Mouse (Mus musculus) macrophage (primary cell): ENCODE measurements around the gene Slc25a5. TPM values are rescaled to one million over a fixed set of nuclear protein-coding genes. Genes with fewer than 3 reads are reported as not detected.

Experiments used
- H3K27ac ChIP-seq: fragments of 350-480 bp; formaldehyde crosslinking; 2 replicates; pipeline ENCODE4 v1.9.0; 2021
- H3K36me3 ChIP-seq: fragments of 350-480 bp; formaldehyde crosslinking; 2 replicates; pipeline ENCODE4 v1.9.0; 2021; ENCODE audit errors: inconsistent target
- H3K4me3 ChIP-seq: fragments of 350-480 bp; formaldehyde crosslinking; 2 replicates; pipeline ENCODE4 v1.9.0; 2021; ENCODE audit errors: inconsistent target
- H3K79me2 ChIP-seq: fragments of 350-480 bp; formaldehyde crosslinking; 2 replicates; pipeline ENCODE4 v1.9.0; 2021; ENCODE audit errors: inconsistent target
- WGBS: methylation state at CpG from one replicate; pipeline ENCODE4 v1.1.7; 2026; ENCODE audit warnings: inconsistent platforms; ENCODE audit not compliant: missing documents; 5-methylcytosine and 5-hydroxymethylcytosine counted together
- polyA plus RNA-seq: library from polyadenylated mRNA; stranded (reverse); fragments of 250-400 nt; gene quantifications from 3 replicates; pipeline ENCODE4 v1.2.4, GENCODE M21; 2018; ENCODE audit warnings: inconsistent platforms
- total RNA-seq, 78 experiments: library from RNA; depleted of rRNA; stranded (reverse); fragments of 250-400 nt; gene quantifications; 1 replicate in 9 of 78; 2 replicates in 24 of 78; 3 replicates in 43 of 78; 4 replicates in 2 of 78; pipeline ENCODE4 v1.2.4; 2018; ENCODE audit warnings: inconsistent platforms in 56 of 78

Gene Slc25a5
- total RNA-seq (2018; cell fraction: chromatin; rRNA removed) = 100 to 1,000 TPM in 10 of 26 experiments, 10 to 100 TPM in 16; 24.3 to 157 (median 76.6) TPM
- 100 to 1,000 TPM; 348 to 610 (median 464) TPM for total RNA-seq (2018; cell fraction: cytosol; rRNA removed)
- 100 to 1,000 TPM in 19 of 26 experiments, 10 to 100 TPM in 7; 63.0 to 283 (median 148) TPM for total RNA-seq (2018; cell fraction: nucleus; rRNA removed)
- polyA plus RNA-seq = 248 to 697 TPM (median 593 TPM) in 3 replicates

DNA sequence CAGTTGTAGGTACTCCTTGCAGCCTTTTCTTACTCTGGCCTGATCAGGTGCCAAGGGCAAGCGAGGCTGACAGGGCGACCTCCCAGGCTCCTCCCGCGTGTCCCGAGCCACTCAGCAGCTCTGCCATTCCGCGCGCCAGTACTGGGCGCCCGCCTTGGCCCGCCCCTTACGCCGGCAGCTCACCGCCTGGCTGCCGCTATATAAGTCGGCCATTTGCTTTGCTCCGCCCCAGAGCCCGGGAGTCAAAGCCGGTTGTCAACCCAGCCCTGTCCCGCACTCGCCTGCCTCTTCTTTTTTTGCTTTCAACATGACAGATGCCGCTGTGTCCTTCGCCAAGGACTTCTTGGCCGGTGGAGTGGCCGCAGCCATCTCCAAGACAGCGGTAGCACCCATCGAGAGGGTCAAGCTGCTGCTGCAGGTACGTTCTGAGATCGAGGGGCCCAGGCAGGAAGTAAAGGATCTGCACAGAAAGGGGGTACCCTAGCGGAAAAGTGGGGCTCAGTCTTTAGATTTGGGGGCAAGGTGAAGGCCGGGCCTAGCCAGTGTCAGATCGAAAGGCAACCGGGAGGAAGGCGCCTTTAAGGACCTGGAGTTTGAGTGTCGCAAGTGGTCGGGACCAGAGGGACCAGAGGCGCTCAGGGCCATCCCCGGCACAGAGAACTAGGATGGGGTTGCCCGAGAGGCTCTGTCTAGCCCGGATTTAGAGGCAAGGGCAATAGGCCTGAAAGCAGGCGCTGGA is at the start of gene Slc25a5:
TSS of gene Slc25a5 (plus strand) at position 228 of the 739 bp plus-strand sequence.
- WGBS = 21% methylated on average over 38 of the region's 41 CpGs
- Histone ChIP-seq H3K27ac (peak within 1 kb of the TSS; percentile 88), H3K79me2 (peaks cover 4% of the 10 kb centered on the region; the same call in 1 of the 2 replicates), H3K4me3 (peak within 1 kb of the TSS; percentile 86), H3K36me3 (0 out of 2 replicates have a peak, but pooled peaks cover 6% of the 10 kb centered on the region)

DNA sequence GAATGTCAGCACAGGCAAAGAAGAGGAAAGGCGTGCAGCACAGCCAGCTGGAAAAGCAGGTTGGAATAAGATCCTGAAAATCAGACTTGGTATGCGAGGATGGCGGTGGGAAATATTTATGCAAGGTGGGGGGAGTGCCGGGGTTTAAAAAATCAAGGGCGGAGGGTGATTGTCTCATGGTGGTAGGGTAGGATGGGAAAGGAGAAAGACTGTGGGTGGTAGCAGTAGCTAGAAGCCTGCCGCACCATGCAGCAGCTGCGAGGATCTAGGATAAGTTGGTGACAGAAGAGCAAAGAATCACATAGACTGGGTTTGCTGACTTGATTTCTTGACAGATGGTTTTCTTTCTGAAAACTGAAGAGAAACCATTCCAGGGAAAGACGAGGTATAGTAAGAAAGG is 48.7 kb upstream of the Slc25a5 start:
- Histone ChIP-seq H3K4me3 (no peak overlapping the region), H3K79me2 (peaks cover 17% of the 10 kb centered on the region; the same call in 1 of the 2 replicates), H3K27ac (no peak overlapping the region), H3K36me3 (no peaks in the 10 kb centered on the region)
- WGBS = 96% methylated on average over 7 of the region's 8 CpGs

DNA sequence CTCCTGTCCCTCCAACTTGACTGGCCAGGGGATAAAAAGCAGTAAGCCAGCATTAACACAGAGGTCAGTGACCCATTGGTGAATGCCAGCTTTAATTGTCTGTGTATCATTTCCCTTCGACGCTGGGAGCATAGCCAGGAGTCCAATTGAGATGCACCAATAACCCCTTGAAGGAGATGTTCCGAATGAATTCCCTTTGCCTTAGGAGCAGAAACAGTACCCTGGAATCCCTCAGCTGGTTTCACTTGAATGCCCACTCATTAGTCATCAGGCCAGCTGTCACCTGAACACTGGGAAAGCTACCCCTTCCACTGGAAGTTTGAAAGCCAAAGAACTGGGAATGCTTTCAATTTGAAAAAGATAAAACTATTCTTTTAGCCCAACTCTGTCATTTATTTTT is 46.9 kb upstream of the Slc25a5 start:
- peaks cover 17% of the 10 kb centered on the region; the same call in 1 of the 2 replicates for H3K79me2 ChIP-seq
- H3K4me3 ChIP-seq = no peak overlapping the region
- H3K27ac ChIP-seq = no peak overlapping the region
- no peaks in the 10 kb centered on the region for H3K36me3 ChIP-seq
- WGBS = 88% methylated on average over 3 of the region's 3 CpGs

DNA sequence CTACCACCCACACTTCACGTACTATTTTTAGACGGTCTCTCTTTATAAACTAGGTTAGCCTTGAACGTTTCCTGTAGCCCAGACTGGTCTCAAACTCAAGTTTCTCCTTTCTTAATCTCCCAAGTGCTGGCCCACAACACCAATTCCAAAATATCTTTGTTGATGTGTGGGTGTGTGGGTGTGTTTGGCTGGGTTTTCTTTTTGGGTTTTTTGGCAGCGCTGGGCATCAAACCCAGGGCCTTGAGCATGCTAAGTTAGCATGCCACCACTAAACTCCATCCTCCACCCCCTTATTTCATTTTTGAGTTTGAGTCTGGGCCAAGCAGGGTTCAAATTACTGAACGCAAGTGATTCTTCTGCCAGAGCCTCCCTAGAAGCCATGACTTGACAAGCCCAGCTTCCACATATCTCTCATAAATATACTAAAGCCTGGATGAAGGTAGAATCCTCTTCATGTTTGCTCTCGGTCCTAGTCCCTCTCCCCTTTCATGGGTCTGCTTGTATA is 46.1 kb upstream of the Slc25a5 start:
- Histone ChIP-seq H3K4me3 (no peak overlapping the region), H3K27ac (no peak overlapping the region), H3K36me3 (no peaks in the 10 kb centered on the region), H3K79me2 (peaks cover 17% of the 10 kb centered on the region; the same call in 1 of the 2 replicates)
- 65% methylated on average over 6 of the region's 6 CpGs for WGBS

DNA sequence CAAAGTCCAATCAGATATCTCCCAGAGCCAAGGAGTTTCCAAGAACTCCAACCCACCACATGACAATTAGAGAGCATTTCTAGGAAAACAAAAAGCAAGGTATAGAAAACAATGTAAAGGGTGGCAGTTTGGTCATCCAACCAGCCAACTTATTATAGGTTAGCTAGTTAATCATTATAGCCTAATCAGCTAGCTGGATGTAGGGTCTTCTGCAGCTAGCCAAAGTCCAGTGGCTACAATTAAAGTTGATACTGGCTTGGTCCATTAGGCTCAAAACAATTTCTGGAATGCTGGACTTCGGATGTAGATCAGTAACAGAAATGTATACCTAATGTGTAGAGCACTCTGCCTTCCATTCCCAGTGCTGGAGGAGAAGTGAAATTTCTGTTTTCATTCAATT is 44.9 kb upstream of the Slc25a5 start:
- no peaks in the 10 kb centered on the region for H3K36me3 ChIP-seq
- peaks cover 12% of the 10 kb centered on the region; the same call in 1 of the 2 replicates for H3K79me2 ChIP-seq
- H3K27ac ChIP-seq = no peak overlapping the region
- no peak overlapping the region for H3K4me3 ChIP-seq
- 100% methylated on average over 1 of the region's 1 CpGs for WGBS

DNA sequence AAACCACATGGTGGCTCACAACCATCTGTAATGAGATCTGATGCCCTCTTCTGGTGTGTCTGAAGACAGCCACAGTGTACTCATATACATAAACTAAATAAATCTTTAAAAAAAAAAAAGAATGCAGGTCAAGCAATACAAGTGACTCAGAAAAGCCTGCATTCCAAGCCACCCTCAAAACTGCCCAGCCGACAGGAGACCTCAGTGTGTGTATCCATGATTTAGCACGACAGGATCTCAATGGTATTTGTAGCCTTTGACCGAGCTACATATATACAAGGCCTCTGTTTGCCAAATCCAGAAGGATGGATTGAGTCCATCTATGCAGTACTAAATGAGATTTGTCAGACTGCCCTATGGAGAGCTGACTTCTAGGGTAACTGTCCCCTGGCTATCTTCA is 42.9 kb upstream of the Slc25a5 start:
- Histone ChIP-seq H3K79me2 (no peaks in the 10 kb centered on the region; the same call in 1 of the 2 replicates), H3K27ac (no peak overlapping the region), H3K36me3 (no peaks in the 10 kb centered on the region), H3K4me3 (no peak overlapping the region)
- WGBS = 86% methylated on average over 1 of the region's 3 CpGs

DNA sequence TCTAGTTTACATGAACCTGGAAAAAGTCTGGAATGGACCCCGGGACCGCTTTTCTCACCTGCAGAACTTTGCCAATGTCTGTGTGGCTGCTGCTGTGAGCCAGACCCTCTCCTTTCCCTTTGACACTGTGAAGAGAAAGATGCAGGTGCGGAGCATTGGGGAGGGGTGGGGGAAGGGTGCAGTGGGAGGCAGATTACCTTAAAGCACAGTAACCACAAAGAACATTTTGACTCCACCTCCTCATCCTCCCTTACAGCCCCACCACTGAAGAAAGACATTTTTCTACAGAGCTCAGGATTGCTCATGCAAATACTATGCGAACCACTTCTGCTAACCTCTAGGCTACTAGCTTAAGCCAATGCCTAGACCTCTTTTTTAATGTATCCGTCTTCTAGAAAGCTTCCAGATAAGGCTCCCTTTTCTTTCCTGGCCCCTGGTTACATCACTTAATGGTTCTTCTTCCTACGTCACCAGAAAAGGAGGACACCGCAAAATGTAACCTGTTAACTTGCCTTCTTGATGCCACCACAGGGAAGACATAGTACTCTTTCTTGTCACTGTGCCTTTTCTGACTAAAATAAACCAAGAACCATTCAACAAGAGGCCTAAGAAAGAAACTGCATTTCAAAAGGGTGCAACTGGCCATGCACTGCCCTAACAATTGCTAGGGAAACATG is 37.5 kb upstream of the Slc25a5 start:
- H3K79me2 ChIP-seq = no peaks in the 10 kb centered on the region; the same call in 1 of the 2 replicates
- WGBS = 82% methylated on average over 5 of the region's 7 CpGs
- no peaks in the 10 kb centered on the region for H3K36me3 ChIP-seq
- H3K27ac ChIP-seq = peak overlapping the region; percentile 62
- H3K4me3 ChIP-seq = no peak overlapping the region

DNA sequence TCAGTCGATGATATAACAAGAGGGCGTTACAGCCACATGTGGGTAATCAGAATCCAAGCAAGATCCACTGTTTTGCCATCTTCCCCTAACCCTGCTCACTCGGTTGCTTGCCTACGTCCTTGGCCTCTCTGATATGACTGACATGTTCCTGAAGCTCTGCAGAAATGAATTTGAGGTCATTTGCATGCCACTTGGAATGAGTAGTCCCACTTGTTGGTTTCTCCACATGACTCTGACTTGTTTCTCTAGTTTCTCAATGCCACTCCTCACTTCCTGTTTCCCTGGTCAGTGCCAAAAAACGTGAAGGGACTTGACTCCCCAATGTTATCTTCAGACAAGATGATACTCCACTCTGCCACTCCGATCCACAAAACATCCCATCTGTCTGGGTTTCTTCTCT is 36.9 kb upstream of the Slc25a5 start:
- H3K27ac ChIP-seq = peak overlapping the region; percentile 62
- no peak overlapping the region for H3K4me3 ChIP-seq
- H3K79me2 ChIP-seq = no peaks in the 10 kb centered on the region
- 65% methylated on average over 6 of the region's 6 CpGs for WGBS
- H3K36me3 ChIP-seq = no peaks in the 10 kb centered on the region

DNA sequence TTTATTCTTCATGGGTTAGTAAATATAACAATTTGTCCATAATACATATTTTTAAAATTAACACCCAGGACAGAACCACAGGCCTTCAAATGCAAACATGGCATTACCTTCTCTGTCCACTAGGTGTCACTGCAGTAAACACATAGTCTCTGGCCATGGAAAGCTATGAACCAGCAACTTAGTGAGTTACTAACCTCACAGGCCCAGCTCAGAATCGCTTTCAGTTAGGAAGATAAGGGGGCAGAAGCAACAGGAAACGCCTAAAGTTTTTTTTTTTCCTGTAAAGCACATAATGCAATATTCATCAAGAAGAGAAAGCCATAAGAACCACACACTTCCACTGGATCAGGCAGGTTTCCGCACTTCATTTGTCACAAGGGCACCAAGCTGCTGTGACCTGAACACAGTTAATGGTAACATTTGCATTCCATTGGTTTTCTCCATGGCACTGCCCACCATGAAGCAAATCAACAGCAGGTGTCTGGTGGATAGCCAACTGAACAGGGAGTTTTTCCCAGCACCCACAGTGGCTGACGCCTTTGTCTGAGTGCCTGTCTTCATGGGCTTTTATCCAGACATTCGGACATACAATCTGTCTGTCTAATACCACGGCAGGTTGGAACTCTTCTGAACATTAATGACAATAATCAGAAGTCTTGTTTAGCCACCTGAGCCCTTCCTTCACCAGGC is 34.4 kb upstream of the Slc25a5 start:
- Histone ChIP-seq H3K79me2 (no peaks in the 10 kb centered on the region), H3K27ac (no peak overlapping the region), H3K36me3 (no peaks in the 10 kb centered on the region), H3K4me3 (no peak overlapping the region)
- 74% methylated on average over 4 of the region's 6 CpGs for WGBS

DNA sequence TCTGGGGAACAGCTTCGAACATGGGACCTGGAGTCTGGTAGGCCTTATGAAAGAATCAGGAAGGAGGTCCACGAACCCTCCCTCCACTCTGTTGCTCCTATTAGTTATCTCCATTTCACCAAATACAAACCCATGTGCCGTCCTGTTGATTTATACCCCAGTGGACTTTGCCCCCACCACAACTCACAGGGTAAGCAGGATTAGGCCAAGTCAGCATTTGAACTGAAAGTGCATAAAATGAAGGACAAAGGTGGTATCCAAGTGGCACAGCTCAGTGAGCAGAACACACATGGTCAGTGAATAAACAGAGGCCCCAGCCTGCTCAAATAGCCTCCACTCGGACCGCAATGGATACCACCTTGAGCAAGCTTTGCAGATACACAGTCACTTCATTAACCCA is 33.2 kb upstream of the Slc25a5 start:
- H3K27ac ChIP-seq = no peak overlapping the region
- H3K4me3 ChIP-seq = no peak overlapping the region
- 84% methylated on average over 5 of the region's 5 CpGs for WGBS
- no peaks in the 10 kb centered on the region for H3K79me2 ChIP-seq
- no peaks in the 10 kb centered on the region for H3K36me3 ChIP-seq

DNA sequence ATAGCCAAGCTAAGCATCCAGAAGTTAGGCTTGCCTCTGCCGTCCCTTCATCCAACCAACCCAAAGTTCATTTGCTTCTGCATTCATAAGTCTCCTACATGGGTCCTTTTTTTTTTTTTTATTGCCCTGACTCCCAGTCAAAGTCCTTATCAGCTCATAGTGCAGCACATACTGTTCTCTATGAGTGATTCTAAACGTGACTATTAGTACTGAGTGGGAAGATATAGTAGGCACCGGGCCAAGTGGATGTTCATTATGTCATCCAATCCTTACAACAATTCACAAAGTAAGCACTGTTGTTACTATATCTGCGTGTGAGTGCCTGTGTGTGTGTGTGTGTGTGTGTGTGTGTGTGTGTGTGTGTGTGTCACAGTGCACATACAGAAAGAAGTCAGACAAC is 32.6 kb upstream of the Slc25a5 start:
- 93% methylated on average over 4 of the region's 4 CpGs for WGBS
- Histone ChIP-seq H3K36me3 (no peaks in the 10 kb centered on the region), H3K4me3 (no peak overlapping the region), H3K27ac (no peak overlapping the region), H3K79me2 (no peaks in the 10 kb centered on the region)

DNA sequence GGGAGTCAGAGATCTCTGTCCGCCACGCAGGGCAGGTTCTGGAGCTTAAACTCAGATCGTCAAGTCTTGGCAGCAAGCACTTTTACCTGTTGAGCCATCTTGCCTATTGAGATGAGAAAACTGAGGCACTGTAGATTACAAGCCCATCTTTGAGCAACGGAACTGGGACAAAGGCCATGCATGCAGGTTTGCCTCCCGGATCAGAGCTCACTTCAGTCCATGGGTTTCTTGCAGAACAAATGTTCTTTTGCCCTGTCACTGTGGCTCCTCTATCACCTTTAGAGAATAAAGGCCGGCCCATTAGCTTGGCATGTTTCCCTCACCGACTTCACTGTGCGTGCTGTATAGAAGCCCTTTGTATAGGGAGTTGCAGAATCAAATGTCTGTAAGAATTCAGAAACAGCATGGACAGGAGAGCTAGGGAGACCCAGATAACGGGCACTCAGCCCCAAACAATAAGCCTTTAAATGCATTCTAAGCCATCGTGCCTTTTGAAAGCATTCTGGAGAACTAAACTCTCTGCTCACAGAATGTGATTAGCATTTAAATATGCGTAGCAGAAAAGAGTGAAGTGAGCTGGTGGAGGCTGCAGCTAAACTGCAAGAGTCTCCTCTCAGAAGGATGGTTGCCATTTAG is 32.0 kb upstream of the Slc25a5 start:
- WGBS = 88% methylated on average over 11 of the region's 11 CpGs

DNA sequence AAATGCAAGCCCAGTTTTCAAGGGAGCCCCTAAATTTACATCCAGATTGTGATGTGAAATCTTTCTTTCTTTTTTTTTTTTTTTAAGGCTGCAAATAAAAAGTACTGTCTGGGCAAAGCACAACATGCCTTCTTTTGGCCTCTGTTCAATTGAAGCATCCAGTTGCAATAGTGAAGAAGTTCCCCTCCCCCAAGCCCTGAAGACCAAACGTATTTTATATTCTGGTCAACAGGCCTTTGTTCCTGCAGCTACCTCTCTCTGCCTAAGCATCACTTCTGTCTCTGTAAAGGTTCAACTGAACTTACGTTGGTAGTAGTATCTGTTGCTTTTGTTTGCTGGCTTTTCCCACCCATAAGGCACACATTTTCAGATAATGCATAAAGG is 31.5 kb upstream of the Slc25a5 start:
- Histone ChIP-seq H3K79me2 (no peaks in the 10 kb centered on the region), H3K36me3 (no peaks in the 10 kb centered on the region), H3K4me3 (no peak overlapping the region), H3K27ac (no peak overlapping the region)
- 74% methylated on average over 2 of the region's 2 CpGs for WGBS

More for the DNA sequence above, 32.0 kb upstream of the Slc25a5 start:
- Histone ChIP-seq H3K36me3 (no peaks in the 10 kb centered on the region), H3K4me3 (no peak overlapping the region), H3K27ac (no peak overlapping the region), H3K79me2 (no peaks in the 10 kb centered on the region)

DNA sequence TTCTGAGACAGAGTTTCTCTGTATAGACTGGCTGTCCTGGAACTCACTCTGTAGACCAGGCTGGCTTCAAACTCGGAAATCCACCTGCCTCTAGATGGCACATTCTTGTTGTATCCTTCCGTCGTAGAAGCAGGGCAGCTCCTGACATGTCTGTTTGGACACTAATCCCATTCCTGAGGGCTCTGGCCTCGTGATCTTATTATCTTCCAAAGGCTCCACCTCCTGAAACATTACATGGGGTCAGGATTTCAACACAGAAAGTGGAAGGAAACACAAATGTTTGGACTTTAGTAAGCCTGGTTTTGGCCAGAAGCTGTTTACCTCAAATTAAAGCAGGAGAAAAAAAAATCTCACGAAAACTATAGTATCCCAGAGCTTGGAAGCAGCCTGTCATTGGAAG is 28.1 kb upstream of the Slc25a5 start:
- Histone ChIP-seq H3K36me3 (no peaks in the 10 kb centered on the region), H3K27ac (no peak overlapping the region), H3K79me2 (no peaks in the 10 kb centered on the region), H3K4me3 (no peak overlapping the region)
- WGBS = 86% methylated on average over 5 of the region's 5 CpGs
